Comparison of ENCODE assay signal across 13 mouse cellular contexts in the genomic region with DNA sequence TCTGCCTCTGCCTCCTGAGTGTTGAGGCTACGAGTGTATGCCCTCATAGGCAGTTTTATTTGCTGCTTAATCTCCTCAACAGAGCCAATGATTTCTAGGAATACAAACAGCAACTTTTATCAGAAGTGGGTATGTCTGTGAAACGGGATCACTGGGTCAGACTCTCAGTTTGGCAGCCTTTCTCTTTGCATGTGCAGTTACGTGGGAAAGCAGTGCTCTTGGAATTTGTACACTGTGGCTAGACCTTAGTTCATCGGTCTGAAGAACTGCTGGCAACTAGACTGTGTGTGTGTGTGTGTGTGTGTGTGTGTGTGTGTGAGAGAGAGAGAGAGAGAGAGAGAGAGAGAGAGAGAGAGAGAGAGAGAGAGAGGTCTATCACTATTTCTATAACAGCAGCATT.
"Had no signal": no experiment of that assay in that cellular context is flagged by ENCODE, and none has a peak within 500 bp of the region (broad histone marks: within the 10 kb centered on the region; RNA-seq: fewer than 3 reads in every experiment).

No protein-coding gene starts in this region.

- H3K9ac ChIP-seq: limb, embryonic 12.5 days; limb, embryonic 15.5 days; liver, embryonic 13.5 days had no signal

- H3K9me3 ChIP-seq: limb, embryonic 12.5 days; limb, embryonic 15.5 days; liver, embryonic 13.5 days had no signal

- H3K4me2 ChIP-seq: limb, embryonic 12.5 days; limb, embryonic 15.5 days; liver, embryonic 13.5 days; midbrain, embryonic 11.5 days had no signal

- H3K27ac ChIP-seq: limb, embryonic 12.5 days; limb, embryonic 15.5 days; liver, embryonic 13.5 days had no signal

- H3K36me3 ChIP-seq: limb, embryonic 15.5 days; liver, embryonic 13.5 days had no signal

- H3K4me1 ChIP-seq: liver, embryonic 13.5 days had no signal

- DNase-seq: kidney, postnatal 10 days; kidney, postnatal 4 days; left cerebral cortex, postnatal 4 days; liver, embryonic 13.5 days; lung, adult 2 months; lung, postnatal 14 days; lung, postnatal 4 days; midbrain, embryonic 14.5 days; thymus, adult 18-20 months; thymus, postnatal 36 days had no signal

- H3K27me3 ChIP-seq: limb, embryonic 12.5 days; limb, embryonic 15.5 days; liver, embryonic 13.5 days had no signal

- H3K4me3 ChIP-seq: limb, embryonic 12.5 days; limb, embryonic 15.5 days; liver, embryonic 13.5 days had no signal
